Mouse (Mus musculus): ENCODE results near the gene Hoxa4. TPM values are rescaled to one million over a fixed set of nuclear protein-coding genes. Genes with fewer than 3 reads are reported as not detected.

The Hoxa4 gene
- total RNA-seq, 2 experiments from 2014 or later: 0.69 to 1.3 TPM

- intact Hi-C loops (cut with DNase I): no loop called here
- DNase-seq: no peak
Observed at GRCm38 (mm10) chr6:52169499-52170165, 21.9 kb downstream of the Hoxa4 start.

- no peak for DNase-seq
- intact Hi-C loops (cut with DNase I): no loop called here
Observed at GRCm38 (mm10) chr6:52168191-52169055, 23.1 kb downstream of the Hoxa4 start.

GRCm38 (mm10) chr6:52167736-52168161 is 23.8 kb downstream of the Hoxa4 start:
- intact Hi-C loops (cut with DNase I): no loop called here
- no peak for DNase-seq

GRCm38 (mm10) chr6:52167176-52167575 is 24.4 kb downstream of the Hoxa4 start:
- intact Hi-C loops (cut with DNase I): no loop called here

GRCm38 (mm10) chr6:52166431-52167077 is 25.0 kb downstream of the Hoxa4 start:
- DNase-seq: no peak
- intact Hi-C loops (cut with DNase I): no loop called here

More at GRCm38 (mm10) chr6:52167176-52167575, 24.4 kb downstream of the Hoxa4 start:
- DNase-seq: no peak

GRCm38 (mm10) chr6:52165441-52166370 is 25.8 kb downstream of the Hoxa4 start:
- no peak for DNase-seq
- intact Hi-C loops (cut with DNase I): no loop called here

GRCm38 (mm10) chr6:52164626-52165440 is 26.7 kb downstream of the Hoxa4 start, which contains the start of gene Hoxa2:
Gene Hoxa2, minus strand, starts transcription at chr6:52164831.
- DNase-seq: no peak
- intact Hi-C loops (cut with DNase I): loop anchor here (5.0 kb wide), 2 partner anchors 152 to 993 kb away; no protein-coding TSS in a partner anchor

GRCm38 (mm10) chr6:52164051-52164625 is 27.4 kb downstream of the Hoxa4 start:
- DNase-seq: no peak
- intact Hi-C loops (cut with DNase I): loop anchor here (5.0 kb wide), 2 partner anchors 153 to 992 kb away; no protein-coding TSS in a partner anchor

- intact Hi-C loops (cut with DNase I): loop anchor here (2.0 to 5.0 kb wide), 3 partner anchors 27 to 991 kb away; partner anchors contain the start of gene Hoxa4
Observed at GRCm38 (mm10) chr6:52163366-52164031, 28.1 kb downstream of the Hoxa4 start.

GRCm38 (mm10) chr6:52162611-52163365 is 28.8 kb downstream of the Hoxa4 start:
- intact Hi-C loops (cut with DNase I): loop anchor here (2.0 to 5.0 kb wide), 3 partner anchors 28 to 990 kb away; partner anchors contain the start of gene Hoxa4

More at GRCm38 (mm10) chr6:52163366-52164031, 28.1 kb downstream of the Hoxa4 start:
- DNase-seq: no peak

GRCm38 (mm10) chr6:52162093-52162380 is 29.5 kb downstream of the Hoxa4 start:
- no peak for DNase-seq
- intact Hi-C loops (cut with DNase I): loop anchor here (2.0 to 5.0 kb wide), 3 partner anchors 29 to 990 kb away; partner anchors contain the start of gene Hoxa4

More at GRCm38 (mm10) chr6:52162611-52163365, 28.8 kb downstream of the Hoxa4 start:
- DNase-seq: no peak

GRCm38 (mm10) chr6:52161336-52162092 is 30.0 kb downstream of the Hoxa4 start:
- intact Hi-C loops (cut with DNase I): loop anchor here (2.0 to 5.0 kb wide), 3 partner anchors 29 to 989 kb away; partner anchors contain the start of gene Hoxa4
- no peak for DNase-seq

GRCm38 (mm10) chr6:52160511-52161335 is 30.8 kb downstream of the Hoxa4 start:
- intact Hi-C loops (cut with DNase I): loop anchor here (5.0 kb wide), 2 partner anchors 157 to 988 kb away; no protein-coding TSS in a partner anchor
- peak in 1 of 2 experiments; percentile 54 for DNase-seq

GRCm38 (mm10) chr6:52159979-52160378 is 31.6 kb downstream of the Hoxa4 start:
- DNase-seq: peak in 1 of 2 experiments; percentile 18
- intact Hi-C loops (cut with DNase I): loop anchor here (2.0 to 5.0 kb wide), 4 partner anchors 73 to 988 kb away; partner anchors contain the start of gene Skap2

GRCm38 (mm10) chr6:52159164-52159761 is 32.3 kb downstream of the Hoxa4 start:
- intact Hi-C loops (cut with DNase I): loop anchor here (2.0 to 5.0 kb wide), 2 partner anchors 72 to 146 kb away; partner anchors contain the start of gene Skap2
- no peak for DNase-seq
